13 mouse cellular contexts compared by ENCODE assay signal in the genomic region with DNA sequence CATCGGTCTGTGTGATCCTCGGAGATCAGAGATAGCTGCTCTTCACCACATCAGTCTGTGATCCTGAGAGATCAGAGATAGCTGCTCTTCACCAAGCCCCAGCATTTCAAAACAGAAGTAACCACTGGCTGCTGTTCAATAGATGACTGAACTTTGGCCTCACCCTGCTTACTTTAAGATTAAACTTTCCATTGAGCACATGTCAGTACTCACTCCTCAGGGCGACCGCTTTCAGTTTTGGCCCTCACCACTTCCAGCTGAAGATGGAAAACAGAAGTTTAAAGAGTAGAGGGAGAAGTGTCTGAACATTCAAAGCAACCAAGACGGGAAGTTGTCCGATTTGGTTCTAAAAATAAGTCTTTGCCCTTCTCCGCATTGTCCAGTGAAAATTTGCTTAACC.
A peak's percentile ranks its signal among the peaks of the same experiment; 100 is the strongest.
DNase-seq lines count a peak whose midpoint lies in the region; ATAC-seq and TF ChIP-seq lines count a peak whose summit lies in the region.
"Had no signal": no experiment of that assay in that cellular context is flagged by ENCODE, and none has a peak within 500 bp of the region (broad histone marks: within the 10 kb centered on the region; RNA-seq: fewer than 3 reads in every experiment).

No protein-coding gene starts in this region.

- TF ChIP-seq CTCF in intestine, postnatal 0 days (IDR thresholded peaks at IDR 0.05; ENCODE audit: low read depth) = no peak
- TF ChIP-seq CTCF in small intestine, adult 2 months (IDR thresholded peaks at IDR 0.05; ENCODE audit: extremely low read depth, insufficient read length, insufficient replicate concordance, low read depth, low read length) = no peak

- H3K27ac ChIP-seq in intestine, postnatal 0 days (ENCODE audit: low read depth, low read length) = peak overlapping the region; percentile 43; the same call in 1 of the 2 replicates
- peak overlapping the region; percentile 70 for H3K27ac ChIP-seq in small intestine, adult 2 months (ENCODE audit: insufficient read depth, low read depth, low read length)
- H3K27ac ChIP-seq: heart, adult 2 months; hindbrain, embryonic 13.5 days; limb, embryonic 12.5 days; stomach, postnatal 0 days had no signal

- no peak overlapping the region for H3K4me2 ChIP-seq in intestine, postnatal 0 days (replicated peaks; ENCODE audit: low read depth)
- H3K4me2 ChIP-seq: hindbrain, embryonic 13.5 days; limb, embryonic 12.5 days had no signal

- H3K36me3 ChIP-seq in intestine, postnatal 0 days (ENCODE audit: control insufficient read depth, insufficient read depth) = no peaks in the 10 kb centered on the region
- H3K36me3 ChIP-seq in small intestine, adult 2 months (ENCODE audit: control insufficient read depth, insufficient read depth, low read length) = no peaks in the 10 kb centered on the region
- H3K36me3 ChIP-seq: hindbrain, embryonic 13.5 days; limb, embryonic 12.5 days had no signal

- TF ChIP-seq POLR2A in small intestine, adult 2 months (IDR thresholded peaks at IDR 0.05; ENCODE audit: low read depth, low read length) = no peak

- intact Hi-C loops in heart, postnatal 25 days (cut with DNase I) = no loop called here
- intact Hi-C loops in left cerebral cortex, postnatal 14 days (cut with DNase I) = no loop called here

- ATAC-seq in intestine, postnatal 0 days = no peak
- no peak for ATAC-seq in erythroblast, adult 5-6 weeks (replicated peaks; ENCODE audit: low FRiP score, poor library complexity, severe bottlenecking)
- ATAC-seq: activated CD4-positive, CD25-positive, alpha-beta regulatory T cell, adult 4 months had no signal

- no peak overlapping the region for H3K9ac ChIP-seq in intestine, postnatal 0 days (ENCODE audit: low read depth, low read length)
- H3K9ac ChIP-seq: hindbrain, embryonic 13.5 days; limb, embryonic 12.5 days had no signal

- H3K27me3 ChIP-seq in intestine, postnatal 0 days (replicated peaks; ENCODE audit: control insufficient read depth, insufficient read depth, low read length) = no peaks in the 10 kb centered on the region
- no peaks in the 10 kb centered on the region for H3K27me3 ChIP-seq in small intestine, adult 2 months (ENCODE audit: control insufficient read depth, insufficient read depth, low read length)
- H3K27me3 ChIP-seq: hindbrain, embryonic 13.5 days had no signal

- whole genome bisulfite sequencing in intestine, postnatal 0 days = 42% methylated on average over 7 of the region's 7 CpGs
- 16% methylated on average over 7 of the region's 7 CpGs for WGBS in small intestine, adult 2 months

- peak; percentile 44 to 69 for DNase-seq in heart, adult 18-20 months
- no peak for DNase-seq in heart, postnatal 25 days (ENCODE audit: low spot score)
- peak; percentile 20 to 23 for DNase-seq in left cerebral cortex, postnatal 14 days (ENCODE audit: low spot score in 2 of 2)
- DNase-seq in left cerebral cortex, adult 11 months (ENCODE audit: low spot score) = no peak
- no peak for DNase-seq in gastrocnemius, adult 18-20 months (ENCODE audit: low spot score)

- peaks cover 11% of the 10 kb centered on the region for H3K4me1 ChIP-seq in intestine, postnatal 0 days (replicated peaks; ENCODE audit: control insufficient read depth, insufficient read depth, low read length)
- H3K4me1 ChIP-seq in small intestine, adult 2 months (ENCODE audit: control insufficient read depth, insufficient read depth, insufficient read length, low read length) = peaks cover 28% of the 10 kb centered on the region; the same call in 1 of the 2 replicates
- H3K4me1 ChIP-seq: hindbrain, embryonic 13.5 days had no signal

- no peak overlapping the region for H3K4me3 ChIP-seq in intestine, postnatal 0 days (ENCODE audit: low read depth, low read length)
- H3K4me3 ChIP-seq in small intestine, adult 2 months (ENCODE audit: low read depth, low read length) = no peak overlapping the region
- H3K4me3 ChIP-seq: heart, adult 2 months; hindbrain, embryonic 13.5 days; limb, embryonic 12.5 days had no signal

- H3K9me3 ChIP-seq in intestine, postnatal 0 days (ENCODE audit: control insufficient read depth) = no peaks in the 10 kb centered on the region

Comparison
In these comparisons a context has a peak if more than half of its experiments do, and no peak if none do; other contexts are left out.
1. DNase-seq: peak in heart, adult 18-20 months (2 of 2) and left cerebral cortex, postnatal 14 days (2 of 2); none in heart, postnatal 25 days (single experiment), left cerebral cortex, adult 11 months (single experiment) and gastrocnemius, adult 18-20 months (single experiment).